Mouse (Mus musculus): Measurements from ENCODE around the gene Stk39. TPM values are rescaled to one million over a fixed set of nuclear protein-coding genes. Genes with fewer than 3 reads are reported as not detected.

Gene Stk39
- total RNA-seq, 4 experiments from 2014 or later = 59.8 to 101 (median 73.8) TPM

GRCm38 (mm10) chr2:68381205-68381604 lies 90.9 kb downstream of the Stk39 start:
- DNase-seq = no peak

DNA sequence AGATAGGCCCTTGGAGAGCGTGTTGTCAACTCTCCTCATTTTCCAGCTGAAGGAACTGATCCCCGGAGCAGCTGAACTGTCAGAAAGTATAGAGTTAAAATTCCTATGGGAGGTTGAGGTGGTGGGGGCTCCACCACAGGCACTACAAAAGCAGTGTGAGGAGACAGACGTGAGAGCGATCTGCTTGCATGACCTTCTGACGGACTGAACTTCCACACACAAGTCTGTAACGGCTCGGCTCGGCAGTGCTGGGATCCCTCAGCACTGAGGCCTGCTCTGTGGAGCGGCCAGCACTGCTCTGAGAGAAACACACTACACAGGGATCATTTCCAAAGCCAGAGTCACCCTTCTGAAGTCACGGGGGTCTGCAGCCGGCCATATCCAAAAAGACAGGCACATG lies 92.4 kb downstream of the Stk39 start:
- no peak for DNase-seq

- no peak for DNase-seq
These were observed 93.7 kb downstream of the Stk39 start for GRCm38 (mm10) chr2:68378319-68378718.

GRCm38 (mm10) chr2:68377251-68377681 lies 94.8 kb downstream of the Stk39 start:
- no peak for DNase-seq

GRCm38 (mm10) chr2:68376660-68377059 lies 95.4 kb downstream of the Stk39 start:
- DNase-seq = peak; percentile 74

GRCm38 (mm10) chr2:68374202-68374601 lies 97.9 kb downstream of the Stk39 start:
- DNase-seq = no peak

DNA sequence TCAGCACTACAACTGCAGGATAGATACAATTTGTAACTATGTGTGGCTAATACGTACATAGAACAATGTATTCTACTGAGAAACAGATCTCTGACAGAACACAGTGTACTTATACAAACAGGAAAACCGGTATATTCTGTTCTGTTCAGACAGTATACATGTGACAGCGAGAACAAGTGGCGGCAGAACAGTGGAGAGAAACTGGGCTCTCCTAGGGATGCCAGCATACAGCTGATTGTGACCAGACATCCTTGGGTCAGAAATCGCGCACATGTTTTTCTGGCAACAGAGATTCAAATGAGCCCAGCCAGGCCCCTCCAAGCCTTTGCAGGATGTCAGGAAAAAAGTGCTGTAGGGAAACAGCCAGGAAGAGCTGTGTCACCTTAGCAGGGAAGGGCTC lies 100.2 kb downstream of the Stk39 start:
- DNase-seq = no peak

GRCm38 (mm10) chr2:68370326-68370725 lies 101.7 kb downstream of the Stk39 start:
- no peak for DNase-seq

DNA sequence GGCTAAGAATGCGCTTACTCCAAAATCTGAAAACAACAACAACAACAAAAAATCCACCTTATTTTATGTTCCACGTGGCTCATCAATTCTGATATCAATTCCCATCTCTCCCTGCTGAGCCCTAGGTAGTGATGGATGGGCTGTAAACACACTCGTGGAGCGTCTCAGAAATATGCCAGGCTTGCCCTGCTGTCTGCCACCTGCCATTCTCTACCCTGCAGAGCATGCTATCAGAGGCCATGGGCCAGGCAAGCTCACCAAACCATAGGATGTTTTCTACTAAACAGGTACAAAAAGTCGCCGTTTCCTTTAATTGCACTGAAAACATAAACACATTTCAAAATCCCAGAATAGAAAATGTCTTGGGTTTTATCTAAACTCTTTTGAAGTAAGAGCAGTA lies 103.0 kb downstream of the Stk39 start:
- no peak for DNase-seq

DNA sequence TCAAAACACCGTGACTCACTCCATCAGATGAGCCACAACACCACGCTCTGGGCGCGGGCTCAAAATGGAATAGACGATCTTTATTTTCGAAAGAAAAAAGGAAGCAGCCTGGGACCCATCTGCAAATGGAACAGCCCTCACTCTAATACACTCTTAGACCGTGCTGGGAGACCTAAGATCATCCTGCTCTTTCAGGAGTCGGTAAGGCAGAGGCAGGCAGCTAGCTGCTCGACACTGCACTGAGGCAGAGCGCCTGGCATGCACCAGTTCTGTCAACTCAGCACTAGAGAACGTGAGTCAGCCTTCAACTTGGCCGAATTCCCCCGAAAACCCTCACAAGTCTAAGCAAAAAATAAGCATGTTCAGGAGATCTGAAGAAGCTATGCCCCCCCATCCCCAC lies 104.1 kb downstream of the Stk39 start:
- DNase-seq = peak; percentile 52

GRCm38 (mm10) chr2:68366897-68367193 lies 105.2 kb downstream of the Stk39 start:
- no peak for DNase-seq

DNA sequence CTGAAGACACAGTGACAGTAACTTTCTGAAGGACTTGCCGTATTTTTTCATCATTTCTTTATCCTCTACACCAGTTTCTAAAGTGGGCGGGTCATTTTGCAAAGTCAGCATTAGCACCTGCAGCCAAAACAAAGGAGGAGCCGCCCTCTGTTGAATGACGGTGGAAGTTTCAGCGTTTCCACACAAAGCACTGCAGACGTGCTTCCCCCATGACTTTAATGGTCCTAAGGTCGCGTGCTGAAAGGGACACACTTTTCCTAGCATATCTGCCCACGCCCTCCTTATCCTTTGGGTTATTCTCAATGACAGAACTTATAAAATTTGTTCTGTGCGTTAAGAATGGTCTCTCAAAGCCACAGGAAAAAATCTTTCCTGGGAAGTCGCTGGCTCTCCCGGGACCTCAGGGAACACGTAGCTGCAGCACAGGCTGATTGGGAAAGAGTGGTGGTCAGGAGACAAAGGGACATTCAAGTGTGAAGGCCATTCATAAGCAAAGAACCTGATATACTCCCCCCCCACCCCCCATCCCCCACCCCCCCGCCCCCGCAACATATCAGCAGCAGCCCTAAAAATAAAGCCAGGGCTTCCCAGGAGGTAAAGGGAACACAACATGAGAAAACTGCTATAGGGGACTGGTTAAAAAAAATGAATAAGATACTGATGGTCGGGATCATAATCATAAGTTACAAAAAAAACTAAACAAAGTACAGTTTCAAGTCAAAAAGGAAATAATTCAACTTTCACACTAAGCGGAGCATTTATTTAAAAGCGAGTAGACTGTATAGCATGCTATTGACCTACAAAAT lies 105.8 kb downstream of the Stk39 start:
- DNase-seq = no peak

- DNase-seq = no peak
These were observed 106.6 kb downstream of the Stk39 start for GRCm38 (mm10) chr2:68365504-68365903.

DNA sequence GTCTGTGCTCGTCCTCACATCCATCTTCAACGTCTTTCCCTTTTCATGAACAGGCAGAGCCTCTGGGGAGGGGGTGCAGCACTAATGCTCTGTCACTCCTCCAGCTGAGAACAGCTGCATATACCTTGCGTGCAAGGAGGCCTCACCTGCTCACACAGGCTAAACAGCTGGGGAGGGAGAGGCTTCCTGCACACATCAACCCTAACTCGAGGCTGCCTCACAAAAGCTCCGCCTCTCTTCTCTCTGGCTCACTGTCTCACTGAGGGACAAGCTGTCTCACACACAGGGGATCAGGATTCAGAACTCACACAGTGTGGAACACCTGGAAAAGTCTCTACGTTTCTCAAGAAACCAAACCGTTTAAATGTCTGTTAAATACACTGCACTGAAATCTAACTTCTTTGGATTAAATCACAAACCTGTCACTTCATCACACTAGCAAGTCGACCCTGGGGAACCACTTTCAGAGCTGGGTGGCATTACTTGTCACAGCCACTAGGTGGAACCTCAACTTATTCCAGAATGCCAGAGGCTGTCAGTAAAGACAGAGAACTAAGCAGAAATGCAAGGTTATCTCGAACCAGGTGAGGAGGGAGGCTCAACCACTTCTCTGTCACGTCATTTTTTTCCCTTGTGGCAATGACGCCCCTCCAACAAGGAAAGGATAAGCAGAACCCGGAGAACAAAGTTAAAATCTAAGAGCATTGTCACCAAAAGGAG lies 107.7 kb downstream of the Stk39 start:
- DNase-seq = peak; percentile 37

DNA sequence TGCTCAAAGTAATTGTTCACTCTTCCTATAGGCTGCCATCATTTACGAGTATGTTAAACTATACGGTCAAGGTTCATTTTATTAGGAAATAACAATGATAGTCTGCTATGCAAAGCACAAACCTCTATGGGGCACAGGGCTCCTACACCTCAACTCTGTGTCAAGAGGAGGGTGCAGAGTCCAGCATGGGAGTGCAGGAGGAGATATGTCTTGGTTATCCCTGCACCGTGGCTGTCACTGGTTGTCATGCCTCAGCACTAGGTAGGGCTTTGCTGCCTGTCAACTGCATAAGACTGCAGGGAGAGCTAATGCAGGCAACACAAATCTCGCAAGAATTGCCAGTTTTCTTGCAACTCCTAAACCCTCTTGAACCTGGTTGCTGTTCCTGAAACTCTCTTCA lies 108.9 kb downstream of the Stk39 start:
- DNase-seq = no peak

DNA sequence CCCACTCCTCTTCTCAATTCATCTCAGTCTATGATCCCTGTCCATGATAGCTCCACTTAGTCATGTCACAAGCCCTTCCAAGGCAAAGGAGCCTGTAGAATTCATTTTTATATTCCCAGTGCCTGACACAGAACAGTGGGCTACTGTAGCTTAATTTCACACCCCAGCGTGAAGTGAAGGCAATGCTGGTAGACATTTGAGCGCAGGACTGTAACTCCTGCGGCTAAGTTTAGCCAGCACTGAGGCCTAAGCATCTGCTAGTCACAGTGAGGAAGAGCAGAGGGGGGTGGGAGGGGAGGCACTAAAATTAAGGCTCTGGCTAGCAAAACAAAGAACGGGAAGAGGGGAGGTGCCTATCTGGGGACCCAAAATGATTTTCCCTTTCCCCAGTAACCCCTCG lies 110.4 kb downstream of the Stk39 start:
- no peak for DNase-seq

GRCm38 (mm10) chr2:68350621-68351020 lies 121.4 kb downstream of the Stk39 start:
- no peak for DNase-seq

DNA sequence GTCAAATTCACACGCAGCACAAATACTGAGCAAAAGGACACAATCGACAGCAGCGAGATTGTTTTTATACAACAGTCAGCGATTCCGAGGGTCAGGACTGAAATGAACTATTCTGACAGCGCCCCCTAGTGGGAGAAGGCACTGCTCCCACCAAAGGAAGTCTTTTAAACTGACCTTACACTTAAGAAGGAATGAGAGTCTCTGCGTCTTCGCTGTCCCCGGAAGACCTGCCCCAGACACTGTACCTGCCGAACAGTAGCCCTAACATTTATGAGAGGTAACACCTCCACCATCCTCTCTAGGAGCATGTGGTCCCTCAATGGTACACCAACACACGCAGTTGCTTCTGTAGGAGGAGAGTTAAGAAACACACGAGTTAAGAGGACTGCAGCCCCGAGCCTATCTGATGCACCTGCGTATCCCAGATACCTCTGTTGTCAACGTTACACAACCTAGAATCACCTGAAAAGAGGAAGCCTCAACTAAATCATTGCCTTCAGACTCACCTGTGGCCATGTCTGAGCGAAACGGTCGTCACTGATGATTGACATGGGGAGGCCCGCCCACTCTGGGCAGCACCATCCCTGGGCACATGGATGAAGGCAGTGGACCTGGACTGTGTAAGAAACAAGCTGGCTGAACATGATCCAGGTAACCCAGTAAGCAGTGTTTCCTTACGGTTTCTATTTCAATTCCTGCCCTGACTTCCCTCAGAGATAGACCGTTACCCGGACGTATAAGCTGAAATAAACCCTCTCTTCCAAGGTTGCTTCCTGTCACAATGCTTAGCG lies 122.3 kb downstream of the Stk39 start:
- peak; percentile 49 for DNase-seq

GRCm38 (mm10) chr2:68348966-68349365 lies 123.1 kb downstream of the Stk39 start:
- no peak for DNase-seq

GRCm38 (mm10) chr2:68346606-68347237 lies 125.3 kb downstream of the Stk39 start:
- no peak for DNase-seq

- DNase-seq = no peak
These were observed 126.8 kb downstream of the Stk39 start for GRCm38 (mm10) chr2:68345269-68345668.

- DNase-seq = no peak
These were observed 128.3 kb downstream of the Stk39 start for GRCm38 (mm10) chr2:68343751-68344150.

GRCm38 (mm10) chr2:68342122-68342646 lies 129.9 kb downstream of the Stk39 start:
- DNase-seq = peak; percentile 43
